15 mouse cellular contexts compared by ENCODE assay signal in genomic region chr5:118045385-118045784, GRCm38 (mm10). TPM values are rescaled to one million over a fixed set of nuclear protein-coding genes. Genes with fewer than 3 reads are reported as not detected.
"Had no signal": no experiment of that assay in that cellular context is flagged by ENCODE, and none has a peak within 500 bp of the region (broad histone marks: within the 10 kb centered on the region; RNA-seq: fewer than 3 reads in every experiment).

No protein-coding gene starts in this region.

- H3K4me3 ChIP-seq: left cerebral cortex, adult 2 months; liver, embryonic 13.5 days; midbrain, embryonic 12.5 days; midbrain, embryonic 15.5 days; neural tube, embryonic 13.5 days had no signal

- H3K9ac ChIP-seq: liver, embryonic 13.5 days; lung, embryonic 14.5 days; midbrain, embryonic 12.5 days; midbrain, embryonic 15.5 days; neural tube, embryonic 13.5 days had no signal

- H3K36me3 ChIP-seq: liver, embryonic 13.5 days; midbrain, embryonic 12.5 days; midbrain, embryonic 15.5 days; neural tube, embryonic 13.5 days had no signal

- H3K4me1 ChIP-seq: liver, embryonic 13.5 days; midbrain, embryonic 12.5 days; midbrain, embryonic 15.5 days; neural tube, embryonic 13.5 days had no signal

- H3K4me2 ChIP-seq: liver, embryonic 13.5 days; lung, embryonic 14.5 days; midbrain, embryonic 12.5 days; midbrain, embryonic 15.5 days; neural tube, embryonic 13.5 days had no signal

- H3K27ac ChIP-seq: kidney, postnatal 0 days; left cerebral cortex, adult 2 months; liver, embryonic 13.5 days; macrophage; midbrain, embryonic 12.5 days; midbrain, embryonic 15.5 days; neural tube, embryonic 13.5 days had no signal

- H3K9me3 ChIP-seq: liver, embryonic 13.5 days; midbrain, embryonic 12.5 days; midbrain, embryonic 15.5 days; neural tube, embryonic 13.5 days had no signal

- ATAC-seq: lung, postnatal 0 days; midbrain, embryonic 15.5 days had no signal

- DNase-seq: kidney, adult 2 months; kidney, postnatal 25 days; liver, embryonic 13.5 days; lung, embryonic 14.5 days; retina, postnatal 1 day; thymus, adult 18-20 months; thymus, postnatal 36 days had no signal

- H3K27me3 ChIP-seq: liver, embryonic 13.5 days; midbrain, embryonic 12.5 days; midbrain, embryonic 15.5 days; neural tube, embryonic 13.5 days had no signal

RNA-seq across cellular contexts. Expression of gene Tesc, which starts 17.8 kb away (rescaled TPM):
- total RNA-seq: megakaryocyte-erythroid progenitor cell, adult 5-6 weeks had no signal
- polyA plus RNA-seq: macrophage had no signal
